ENCODE assay signal across 16 mouse cellular contexts in the genomic region with DNA sequence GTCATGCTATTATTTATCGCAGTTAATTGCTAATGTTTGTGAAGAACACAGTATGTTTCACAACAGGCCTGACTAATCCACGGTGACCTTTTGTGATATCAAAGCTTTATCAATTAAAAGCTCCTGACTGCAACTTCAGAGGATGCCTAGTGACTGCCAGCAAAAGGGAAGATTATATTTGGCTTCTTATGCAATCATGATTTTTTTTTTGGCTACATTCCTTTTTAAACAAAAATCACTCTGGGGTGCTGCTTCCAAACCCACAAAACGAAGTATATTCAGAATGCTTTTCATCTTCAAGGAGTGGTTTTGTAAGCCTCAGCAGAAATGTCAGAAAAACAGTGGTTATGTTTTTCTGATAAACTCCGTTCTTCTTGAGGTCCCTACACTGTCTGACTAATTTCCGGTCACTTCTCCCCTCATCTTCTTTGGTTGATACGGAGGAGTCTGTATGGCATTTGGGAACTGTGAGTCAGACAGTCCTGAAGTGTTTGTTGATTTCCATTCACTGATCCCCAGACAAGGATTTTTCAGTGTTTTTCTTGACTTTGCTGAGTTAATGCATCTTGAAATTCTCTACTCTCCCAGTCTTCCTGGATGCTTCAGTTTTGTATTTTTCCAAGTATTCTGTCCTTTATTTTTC. TPM values are rescaled to one million over a fixed set of nuclear protein-coding genes. Genes with fewer than 3 reads are reported as not detected.
A peak's percentile ranks its signal among the peaks of the same experiment; 100 is the strongest.
DNase-seq lines count a peak whose midpoint lies in the region; ATAC-seq and TF ChIP-seq lines count a peak whose summit lies in the region.
"Had no signal": no experiment of that assay in that cellular context is flagged by ENCODE, and none has a peak within 500 bp of the region (broad histone marks: within the 10 kb centered on the region; RNA-seq: fewer than 3 reads in every experiment).

No protein-coding gene starts in this region.

- 36% methylated on average over 6 of the region's 6 CpGs for WGBS in liver, adult 2 months
- WGBS in liver, postnatal 0 days (ENCODE audit: insufficient replicate concordance): 67% methylated on average over 6 of the region's 6 CpGs
- 63% methylated on average over 6 of the region's 6 CpGs for WGBS in embryonic facial prominence, embryonic 15.5 days

- H3K79me2 ChIP-seq in liver, adult 2 months (ENCODE audit: control insufficient read depth, insufficient read depth, low read length): no peaks in the 10 kb centered on the region

- no peak for TF ChIP-seq EP300 in liver, postnatal 0 days (IDR thresholded peaks at IDR 0.05; ENCODE audit: low read depth)

- no peak for DNase-seq in frontal cortex, postnatal 14 days (ENCODE audit: low spot score in 2 of 2)
- DNase-seq in liver, adult 2 months (ENCODE audit: extremely low read depth, low read depth, low spot score): peak; percentile 76
- no peak for DNase-seq in liver, postnatal 0 days
- peak; percentile 59 for DNase-seq in 416B (ENCODE audit: low read depth)
- DNase-seq in cerebellum, postnatal 4 days (ENCODE audit: low spot score in 2 of 2): no peak
- no peak for DNase-seq in left cerebral cortex, adult 18-20 months (ENCODE audit: low spot score in 2 of 2)
- DNase-seq: adrenal gland, postnatal 10 days; cerebellum, adult 2 months; thymus, adult 2 months had no signal

- no peak overlapping the region for H3K27ac ChIP-seq in liver, adult 2 months (replicated peaks; ENCODE audit: insufficient read depth, low read depth, low read length)
- H3K27ac ChIP-seq in liver, postnatal 0 days (ENCODE audit: low read depth): no peak overlapping the region
- H3K27ac ChIP-seq in embryonic facial prominence, embryonic 15.5 days (replicated peaks): 0 out of 2 replicates have a peak overlapping the region, but pooled peaks have one; percentile 28
- H3K27ac ChIP-seq: heart, embryonic 15.5 days; hindbrain, embryonic 10.5 days; limb, embryonic 13.5 days had no signal

- no peaks in the 10 kb centered on the region for H3K27me3 ChIP-seq in liver, adult 2 months (ENCODE audit: control insufficient read depth, insufficient read depth, low read length)
- no peaks in the 10 kb centered on the region for H3K27me3 ChIP-seq in liver, postnatal 0 days (ENCODE audit: insufficient read depth, low read length)
- H3K27me3 ChIP-seq in embryonic facial prominence, embryonic 15.5 days: no peaks in the 10 kb centered on the region
- H3K27me3 ChIP-seq: heart, embryonic 15.5 days; limb, embryonic 13.5 days had no signal

- H3K4me1 ChIP-seq in liver, adult 2 months (ENCODE audit: control insufficient read depth, insufficient read depth, low read length): peaks cover 4% of the 10 kb centered on the region; the same call in 1 of the 2 replicates
- H3K4me1 ChIP-seq in liver, postnatal 0 days (ENCODE audit: insufficient read depth): no peaks in the 10 kb centered on the region
- no peaks in the 10 kb centered on the region for H3K4me1 ChIP-seq in embryonic facial prominence, embryonic 15.5 days
- H3K4me1 ChIP-seq: heart, embryonic 15.5 days; hindbrain, embryonic 10.5 days had no signal

- no peaks in the 10 kb centered on the region for H3K36me3 ChIP-seq in liver, adult 2 months (ENCODE audit: control insufficient read depth, insufficient read depth, low read length)
- H3K36me3 ChIP-seq in liver, postnatal 0 days (replicated peaks; ENCODE audit: insufficient read depth, low read length): no peaks in the 10 kb centered on the region
- no peaks in the 10 kb centered on the region for H3K36me3 ChIP-seq in embryonic facial prominence, embryonic 15.5 days
- H3K36me3 ChIP-seq: heart, embryonic 15.5 days; hindbrain, embryonic 10.5 days; limb, embryonic 13.5 days had no signal

- TF ChIP-seq CTCF in liver, adult 2 months (IDR thresholded peaks at IDR 0.05; ENCODE audit: low read depth, low read length): no peak
- TF ChIP-seq CTCF in liver, postnatal 0 days (IDR thresholded peaks at IDR 0.05; ENCODE audit: low read depth): no peak

- no peak overlapping the region for H3K9ac ChIP-seq in liver, adult 2 months (ENCODE audit: low read depth, low read length)
- no peak overlapping the region for H3K9ac ChIP-seq in liver, postnatal 0 days (replicated peaks)
- no peak overlapping the region for H3K9ac ChIP-seq in embryonic facial prominence, embryonic 15.5 days
- H3K9ac ChIP-seq: heart, embryonic 15.5 days; limb, embryonic 13.5 days had no signal

- ATAC-seq in frontal cortex, adult (ENCODE audit: low TSS enrichment): peak; percentile 81
- ATAC-seq in liver, postnatal 0 days: no peak
- no peak for ATAC-seq in embryonic facial prominence, embryonic 15.5 days (ENCODE audit: insufficient number of reproducible peaks, low FRiP score, low TSS enrichment, low read depth)
- ATAC-seq: forebrain, embryonic 14.5 days; inflammation-experienced regulatory T-cells, adult 6 months had no signal

- H3K9me3 ChIP-seq in liver, postnatal 0 days (ENCODE audit: low read length): no peaks in the 10 kb centered on the region
- H3K9me3 ChIP-seq in embryonic facial prominence, embryonic 15.5 days (replicated peaks): no peaks in the 10 kb centered on the region
- H3K9me3 ChIP-seq: heart, embryonic 15.5 days; hindbrain, embryonic 10.5 days; limb, embryonic 13.5 days had no signal

- H3K4me2 ChIP-seq in liver, postnatal 0 days (ENCODE audit: low read depth, low read length): no peak overlapping the region
- no peak overlapping the region for H3K4me2 ChIP-seq in embryonic facial prominence, embryonic 15.5 days (replicated peaks)
- H3K4me2 ChIP-seq: heart, embryonic 15.5 days; limb, embryonic 13.5 days had no signal

- no peak overlapping the region for H3K4me3 ChIP-seq in liver, adult 2 months (ENCODE audit: insufficient read depth, low read depth, low read length)
- no peak overlapping the region for H3K4me3 ChIP-seq in liver, postnatal 0 days (ENCODE audit: low read depth, low read length)
- H3K4me3 ChIP-seq in embryonic facial prominence, embryonic 15.5 days (replicated peaks): no peak overlapping the region
- H3K4me3 ChIP-seq: heart, embryonic 15.5 days; hindbrain, embryonic 10.5 days; limb, embryonic 13.5 days had no signal

- no peak for TF ChIP-seq POLR2A in liver, adult 2 months (IDR thresholded peaks at IDR 0.05; ENCODE audit: extremely low read depth, insufficient read depth, low read length)

RNA-seq across cellular contexts. Expression of a gene that starts 29.9 kb away (rescaled TPM):
- 1.1 and 2.0 TPM in 2 replicates for total RNA-seq in liver, adult 2 months (2014; rRNA removed)
- polyA plus RNA-seq in liver, adult 2 months (2012; rRNA removed): 0.16 and 0.21 TPM in 2 replicates
- polyA plus RNA-seq in liver, postnatal 0 days (2015; fragmentation: Nextera tagmentation; extraction: Ambion mirVana): 1.1 TPM in 2 replicates
- 3.2 and 3.9 TPM in 2 replicates for polyA plus RNA-seq in embryonic facial prominence, embryonic 15.5 days (2015; fragmentation: Nextera tagmentation; extraction: Ambion mirVana)
- 1 to 10 TPM; 5.1 to 6.3 TPM for total RNA-seq in left cerebral cortex, adult 18-20 months (2021)

Comparison
In these comparisons a context has a peak if more than half of its experiments do, and no peak if none do; other contexts are left out.
1. DNase-seq: peak in liver, adult 2 months (single experiment) and 416B (single experiment); none in frontal cortex, postnatal 14 days (0 of 2), liver, postnatal 0 days (single experiment), cerebellum, postnatal 4 days (0 of 2) and left cerebral cortex, adult 18-20 months (0 of 2).